27 mouse cellular contexts compared by ENCODE assay signal in genomic region chr3:140760051-140760450, GRCm38 (mm10).
DNase-seq lines count a peak whose midpoint lies in the region; ATAC-seq and TF ChIP-seq lines count a peak whose summit lies in the region.
"Had no signal": no experiment of that assay in that cellular context is flagged by ENCODE, and none has a peak within 500 bp of the region (broad histone marks: within the 10 kb centered on the region; RNA-seq: fewer than 3 reads in every experiment).

No protein-coding gene starts in this region.

- no peak for ATAC-seq in hindbrain, postnatal 0 days
- ATAC-seq in hindbrain, embryonic 16.5 days = no peak
- ATAC-seq: forebrain, embryonic 14.5 days; forebrain, postnatal 0 days; intestine, postnatal 0 days; Patski had no signal

- no peak overlapping the region for H3K27ac ChIP-seq in cerebellum, adult 2 months (ENCODE audit: insufficient read depth, low read length)
- no peak overlapping the region for H3K27ac ChIP-seq in hindbrain, postnatal 0 days
- no peak overlapping the region for H3K27ac ChIP-seq in hindbrain, embryonic 16.5 days (ENCODE audit: low read depth, low read length)
- H3K27ac ChIP-seq: embryonic facial prominence, embryonic 12.5 days; embryonic facial prominence, embryonic 15.5 days; gastrocnemius, adult 2 months; heart, embryonic 15.5 days; hindbrain, embryonic 10.5 days; hindbrain, embryonic 13.5 days had no signal

- no peaks in the 10 kb centered on the region for H3K9me3 ChIP-seq in hindbrain, postnatal 0 days (ENCODE audit: low read length)
- H3K9me3 ChIP-seq in hindbrain, embryonic 16.5 days (ENCODE audit: control insufficient read depth, low read length) = no peaks in the 10 kb centered on the region
- H3K9me3 ChIP-seq: embryonic facial prominence, embryonic 12.5 days; embryonic facial prominence, embryonic 15.5 days; G1E; heart, embryonic 12.5 days; heart, embryonic 15.5 days; hindbrain, embryonic 10.5 days; hindbrain, embryonic 13.5 days had no signal

- no peak for TF ChIP-seq CTCF in cerebellum, adult 2 months (IDR thresholded peaks at IDR 0.05; ENCODE audit: borderline replicate concordance, insufficient read depth, low read depth, low read length)
- TF ChIP-seq CTCF in hindbrain, postnatal 0 days (IDR thresholded peaks at IDR 0.05; ENCODE audit: low read depth) = no peak

- 13% methylated on average over 4 of the region's 4 CpGs for WGBS in cerebellum, adult 2 months
- WGBS in hindbrain, postnatal 0 days = 43% methylated on average over 4 of the region's 4 CpGs
- WGBS in hindbrain, embryonic 16.5 days = 70% methylated on average over 4 of the region's 4 CpGs

- DNase-seq in cerebellum, adult 2 months = peak; percentile 20 to 44
- no peak for DNase-seq in cerebellum, adult 11 months
- DNase-seq in hindbrain, postnatal 0 days (ENCODE audit: low spot score) = peak; percentile 37
- DNase-seq in brain, adult 2 months (ENCODE audit: low read depth, low spot score) = peak; percentile 9
- DNase-seq in cerebellum, postnatal 25 days = peak; percentile 41 to 45
- DNase-seq in gastrocnemius, postnatal 4 days (ENCODE audit: low spot score in 2 of 2) = no peak
- DNase-seq: adrenal gland, postnatal 10 days; B cell, adult 2 months; forebrain, postnatal 0 days; gastrocnemius, adult 2 months; gastrocnemius, postnatal 14 days; heart, adult 18-20 months; heart, postnatal 10 days; heart, postnatal 36 days; kidney, adult 2 months had no signal

- H3K4me1 ChIP-seq in cerebellum, adult 2 months (ENCODE audit: control insufficient read depth, insufficient read depth, low read length) = no peaks in the 10 kb centered on the region
- no peaks in the 10 kb centered on the region for H3K4me1 ChIP-seq in hindbrain, postnatal 0 days (ENCODE audit: insufficient read depth, low read length)
- no peaks in the 10 kb centered on the region for H3K4me1 ChIP-seq in hindbrain, embryonic 16.5 days (ENCODE audit: control insufficient read depth, insufficient read depth, low read depth, low read length)
- H3K4me1 ChIP-seq: embryonic facial prominence, embryonic 12.5 days; embryonic facial prominence, embryonic 15.5 days; heart, embryonic 12.5 days; heart, embryonic 15.5 days; hindbrain, embryonic 10.5 days; hindbrain, embryonic 13.5 days had no signal

- no peak overlapping the region for H3K4me2 ChIP-seq in hindbrain, postnatal 0 days (ENCODE audit: low read depth, low read length)
- H3K4me2 ChIP-seq in hindbrain, embryonic 16.5 days (ENCODE audit: low read length) = no peak overlapping the region
- H3K4me2 ChIP-seq: embryonic facial prominence, embryonic 12.5 days; embryonic facial prominence, embryonic 15.5 days; heart, embryonic 12.5 days; heart, embryonic 15.5 days; hindbrain, embryonic 13.5 days had no signal

- H3K4me3 ChIP-seq in cerebellum, adult 2 months (replicated peaks; ENCODE audit: insufficient read depth, low read depth, low read length) = no peak overlapping the region
- H3K4me3 ChIP-seq in hindbrain, postnatal 0 days (ENCODE audit: low read length) = no peak overlapping the region
- H3K4me3 ChIP-seq in hindbrain, embryonic 16.5 days (ENCODE audit: low read length) = no peak overlapping the region
- H3K4me3 ChIP-seq: embryonic facial prominence, embryonic 12.5 days; embryonic facial prominence, embryonic 15.5 days; gastrocnemius, adult 2 months; heart, embryonic 12.5 days; heart, embryonic 15.5 days; hindbrain, embryonic 10.5 days; hindbrain, embryonic 13.5 days had no signal

- no peaks in the 10 kb centered on the region for H3K36me3 ChIP-seq in hindbrain, postnatal 0 days (ENCODE audit: insufficient read depth, low read length)
- no peaks in the 10 kb centered on the region for H3K36me3 ChIP-seq in hindbrain, embryonic 16.5 days (ENCODE audit: control insufficient read depth, insufficient read depth, low read length)
- H3K36me3 ChIP-seq: embryonic facial prominence, embryonic 12.5 days; embryonic facial prominence, embryonic 15.5 days; G1E; heart, embryonic 12.5 days; heart, embryonic 15.5 days; hindbrain, embryonic 10.5 days; hindbrain, embryonic 13.5 days had no signal

- no peak overlapping the region for H3K9ac ChIP-seq in hindbrain, postnatal 0 days (replicated peaks; ENCODE audit: low read length)
- H3K9ac ChIP-seq in hindbrain, embryonic 16.5 days (ENCODE audit: low read depth, low read length) = no peak overlapping the region
- H3K9ac ChIP-seq: embryonic facial prominence, embryonic 12.5 days; embryonic facial prominence, embryonic 15.5 days; forebrain, postnatal 0 days; heart, embryonic 12.5 days; heart, embryonic 15.5 days; hindbrain, embryonic 13.5 days had no signal

- TF ChIP-seq POLR2A in cerebellum, adult 2 months (IDR thresholded peaks at IDR 0.05; ENCODE audit: borderline replicate concordance, insufficient read depth, low read length) = no peak

- H3K27me3 ChIP-seq in cerebellum, adult 2 months (ENCODE audit: control insufficient read depth, insufficient read depth, low read length) = no peaks in the 10 kb centered on the region
- H3K27me3 ChIP-seq in hindbrain, postnatal 0 days (ENCODE audit: insufficient read depth, low read length) = no peaks in the 10 kb centered on the region
- H3K27me3 ChIP-seq in hindbrain, embryonic 16.5 days (replicated peaks; ENCODE audit: control insufficient read depth, insufficient read depth, low read length) = no peaks in the 10 kb centered on the region
- H3K27me3 ChIP-seq: CH12.LX; embryonic facial prominence, embryonic 12.5 days; embryonic facial prominence, embryonic 15.5 days; heart, embryonic 12.5 days; heart, embryonic 15.5 days; hindbrain, embryonic 13.5 days; Patski had no signal

Comparison
In these comparisons a context has a peak if more than half of its experiments do, and no peak if none do; other contexts are left out.
1. DNase-seq: peak in cerebellum, adult 2 months (2 of 2), hindbrain, postnatal 0 days (single experiment), brain, adult 2 months (single experiment) and cerebellum, postnatal 25 days (2 of 2); none in cerebellum, adult 11 months (single experiment) and gastrocnemius, postnatal 4 days (0 of 2).